Mouse (Mus musculus): Measurements from ENCODE around the gene Tmem200b.

Gene Tmem200b

DNA sequence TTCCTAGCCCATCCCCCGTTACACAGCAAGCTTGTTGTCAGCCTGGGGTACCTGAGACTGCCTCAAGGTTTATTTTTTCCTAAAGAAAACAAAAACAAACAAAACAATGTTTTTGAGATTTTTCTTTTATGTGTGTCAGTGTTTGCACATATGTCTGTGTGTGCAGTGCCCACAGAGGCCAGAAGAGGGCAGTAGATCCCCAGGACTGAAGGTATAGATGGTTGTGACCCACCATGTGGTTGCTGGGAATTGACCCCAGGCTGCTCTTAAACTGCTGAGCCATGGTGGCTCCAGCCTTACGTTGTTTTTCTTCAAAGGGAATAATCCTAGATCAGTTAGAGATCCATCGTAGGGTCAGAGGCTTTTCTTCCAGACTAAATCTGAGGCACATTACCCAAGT, 13.7 kb upstream of the Tmem200b start:
- no peak for ATAC-seq (ENCODE audit: insufficient number of reproducible peaks, low FRiP score, low TSS enrichment)

- ATAC-seq (ENCODE audit: insufficient number of reproducible peaks, low FRiP score, low TSS enrichment), result no peak
Observed at GRCm38 (mm10) chr4:131910237-131910994, 11.2 kb upstream of the Tmem200b start.

GRCm38 (mm10) chr4:131911521-131911920, 10.1 kb upstream of the Tmem200b start:
- no peak for ATAC-seq (ENCODE audit: insufficient number of reproducible peaks, low FRiP score, low TSS enrichment)

DNA sequence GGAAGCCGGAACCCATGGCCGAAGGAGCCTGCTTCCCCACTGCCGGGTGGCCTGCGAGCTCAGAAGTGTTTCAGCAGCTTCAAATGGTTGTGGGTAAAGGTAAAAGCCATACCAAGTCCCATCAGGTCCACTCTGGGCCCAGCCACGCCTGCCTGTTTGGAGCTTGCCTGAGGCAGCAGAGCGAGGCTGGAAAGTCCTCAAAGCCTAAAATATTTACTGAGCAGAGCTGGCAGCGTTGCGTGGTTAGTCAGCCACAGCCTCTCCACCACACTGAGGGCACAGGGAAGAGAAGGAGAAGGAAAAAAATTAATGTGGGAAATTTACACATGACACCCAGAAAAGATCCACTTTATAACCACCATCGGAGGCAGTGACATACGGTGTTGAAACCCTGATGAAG, 8.0 kb upstream of the Tmem200b start:
- ATAC-seq (ENCODE audit: insufficient number of reproducible peaks, low FRiP score, low TSS enrichment), result no peak

- no peak for ATAC-seq (ENCODE audit: insufficient number of reproducible peaks, low FRiP score, low TSS enrichment)
Observed at GRCm38 (mm10) chr4:131914046-131914643, 7.4 kb upstream of the Tmem200b start.

- no peak for ATAC-seq (ENCODE audit: insufficient number of reproducible peaks, low FRiP score, low TSS enrichment)
Observed at GRCm38 (mm10) chr4:131914891-131915469, 6.6 kb upstream of the Tmem200b start.

DNA sequence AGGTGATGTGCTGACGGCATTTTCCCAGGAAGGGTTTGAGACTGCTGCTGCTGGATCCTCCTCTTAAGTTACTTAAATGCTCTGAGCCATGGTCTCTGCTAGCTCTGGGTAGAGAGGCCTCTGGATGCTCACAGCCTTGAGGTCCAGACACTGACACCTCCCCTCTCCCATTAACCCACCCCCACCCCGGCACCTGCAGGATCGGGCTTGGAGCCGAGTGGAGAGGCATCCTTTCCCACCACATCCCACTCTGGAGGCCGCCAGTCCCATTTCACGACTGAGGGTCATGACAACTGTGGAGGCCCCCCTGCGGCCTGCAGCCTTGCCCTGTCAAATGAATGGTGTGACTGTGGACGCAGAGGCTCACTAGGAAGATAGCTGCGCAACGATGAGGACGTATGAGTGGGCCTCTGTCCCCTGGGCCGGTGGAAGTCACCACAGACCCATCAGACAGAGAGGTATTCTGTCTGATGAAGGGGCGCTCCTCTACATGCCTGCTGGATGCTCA, 5.7 kb upstream of the Tmem200b start:
- no peak for ATAC-seq (ENCODE audit: insufficient number of reproducible peaks, low FRiP score, low TSS enrichment)

DNA sequence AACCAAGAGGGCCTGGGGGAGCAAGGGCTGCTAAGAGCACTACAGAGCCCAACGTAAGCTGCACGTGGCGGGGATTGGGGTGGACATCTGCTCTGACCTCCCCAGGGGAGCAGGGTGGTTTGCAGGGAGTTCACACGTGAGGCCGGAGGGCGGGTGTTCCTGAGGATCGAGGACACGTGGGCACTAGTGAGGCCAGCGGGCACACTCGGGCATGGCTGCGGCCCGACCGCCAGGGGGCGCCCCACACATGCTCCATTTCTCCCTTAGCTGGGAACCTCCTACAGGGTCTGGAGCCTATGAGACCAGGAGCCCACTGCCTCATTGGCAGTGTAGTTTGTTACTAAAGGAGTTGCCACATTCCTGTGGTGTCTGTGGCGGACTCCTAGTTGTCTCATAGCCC, 5.1 kb upstream of the Tmem200b start:
- no peak for ATAC-seq (ENCODE audit: insufficient number of reproducible peaks, low FRiP score, low TSS enrichment)

DNA sequence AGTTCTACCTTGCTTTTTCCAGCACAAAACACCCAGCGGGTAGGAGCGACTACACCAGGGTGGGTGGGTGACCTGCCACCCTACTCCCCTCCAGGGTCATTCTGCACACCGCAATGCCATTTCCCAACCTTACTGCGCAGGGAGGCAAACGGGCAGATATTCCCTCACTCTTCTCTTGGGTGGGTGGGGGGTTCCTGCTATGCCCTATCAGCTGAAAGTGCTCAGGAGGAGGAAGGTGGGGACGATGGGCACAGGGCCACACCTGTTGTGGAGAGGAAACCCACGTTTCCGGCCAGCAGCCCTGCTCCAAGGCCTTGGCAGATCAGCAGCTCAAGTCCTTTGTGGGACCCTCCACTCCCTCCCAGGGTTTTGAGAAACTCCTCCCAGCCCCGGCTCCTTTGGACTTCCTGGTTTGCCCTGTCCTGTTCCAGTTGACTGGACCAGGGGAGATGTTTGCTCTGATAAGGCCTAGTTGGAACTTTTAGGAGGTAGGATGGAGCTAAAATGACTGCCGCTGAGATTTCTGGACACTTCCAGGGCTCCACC, 4.5 kb upstream of the Tmem200b start:
- ATAC-seq (ENCODE audit: insufficient number of reproducible peaks, low FRiP score, low TSS enrichment), result no peak

GRCm38 (mm10) chr4:131918026-131918533, 3.5 kb upstream of the Tmem200b start:
- no peak for ATAC-seq (ENCODE audit: insufficient number of reproducible peaks, low FRiP score, low TSS enrichment)

DNA sequence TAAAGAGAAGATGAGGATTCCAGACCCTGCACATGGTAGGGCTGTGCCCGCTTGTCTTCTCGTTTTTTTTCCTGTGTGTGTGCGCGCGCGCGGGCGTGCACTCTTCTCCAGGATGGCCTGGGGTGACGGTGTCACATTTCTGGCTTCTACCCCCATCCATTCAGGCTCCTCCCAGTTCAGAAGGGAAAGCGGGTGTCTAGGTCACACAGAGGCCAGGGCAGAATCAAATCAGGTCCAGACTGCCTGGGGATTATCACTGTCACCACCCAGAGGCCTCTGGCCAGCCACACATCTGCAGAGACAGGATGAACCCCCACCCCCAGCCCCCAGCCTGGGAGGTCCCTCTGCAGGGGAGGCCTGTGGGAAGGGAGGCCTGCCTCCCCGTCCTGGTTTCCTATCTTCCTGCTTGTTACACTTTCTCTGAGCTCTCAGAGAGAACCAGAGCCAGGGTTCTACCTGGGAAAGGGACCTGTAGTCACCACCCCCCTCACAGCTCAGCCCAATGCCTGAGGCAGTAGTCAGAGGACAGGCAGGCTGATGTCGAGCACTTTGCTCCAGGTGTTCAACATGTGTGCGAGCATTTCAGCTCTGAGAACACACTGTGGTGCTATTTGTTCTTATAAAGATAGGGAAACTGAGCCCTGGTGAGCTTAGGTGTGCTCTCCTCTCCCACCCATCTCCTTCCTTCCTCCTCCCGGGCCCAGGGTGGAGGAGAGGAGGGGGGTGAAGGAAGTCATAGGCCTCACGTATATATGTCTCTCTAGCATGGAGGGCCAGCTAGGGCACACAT, 2.7 kb upstream of the Tmem200b start:
- ATAC-seq (ENCODE audit: insufficient number of reproducible peaks, low FRiP score, low TSS enrichment), result no peak

- no peak for ATAC-seq (ENCODE audit: insufficient number of reproducible peaks, low FRiP score, low TSS enrichment)
Observed at GRCm38 (mm10) chr4:131919506-131920140, 1.9 kb upstream of the Tmem200b start.

- ATAC-seq (ENCODE audit: insufficient number of reproducible peaks, low FRiP score, low TSS enrichment), result no peak
Observed at GRCm38 (mm10) chr4:131920141-131920594, 1.4 kb upstream of the Tmem200b start.

- ATAC-seq (ENCODE audit: insufficient number of reproducible peaks, low FRiP score, low TSS enrichment), result no peak
Observed at GRCm38 (mm10) chr4:131920595-131921351, 798 bp upstream of the Tmem200b start.

DNA sequence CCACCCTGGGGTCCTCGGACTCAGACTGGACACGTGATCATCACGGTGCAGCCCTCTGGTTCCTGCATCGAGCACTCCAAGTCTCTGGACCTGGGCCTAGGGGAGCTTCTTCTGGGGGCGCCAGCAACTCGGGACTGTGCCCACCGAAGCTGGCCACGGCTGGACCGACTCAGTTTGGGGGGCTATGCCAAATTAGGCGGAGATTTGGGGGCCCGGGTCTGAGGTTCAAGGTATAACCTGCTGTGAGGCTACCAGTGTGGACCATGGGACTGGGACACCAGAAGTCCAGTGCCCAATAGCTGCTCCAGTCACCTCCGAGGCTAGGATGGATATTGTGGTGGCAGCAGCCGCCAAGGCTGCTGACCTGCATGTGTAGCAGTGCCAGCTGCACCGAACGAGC, 833 bp downstream of the Tmem200b start:
- no peak for ATAC-seq (ENCODE audit: insufficient number of reproducible peaks, low FRiP score, low TSS enrichment)

- no peak for ATAC-seq (ENCODE audit: insufficient number of reproducible peaks, low FRiP score, low TSS enrichment)
Observed at GRCm38 (mm10) chr4:131924096-131924810, 2.7 kb downstream of the Tmem200b start.

GRCm38 (mm10) chr4:131929146-131929545, 7.6 kb downstream of the Tmem200b start:
- no peak for ATAC-seq (ENCODE audit: insufficient number of reproducible peaks, low FRiP score, low TSS enrichment)

DNA sequence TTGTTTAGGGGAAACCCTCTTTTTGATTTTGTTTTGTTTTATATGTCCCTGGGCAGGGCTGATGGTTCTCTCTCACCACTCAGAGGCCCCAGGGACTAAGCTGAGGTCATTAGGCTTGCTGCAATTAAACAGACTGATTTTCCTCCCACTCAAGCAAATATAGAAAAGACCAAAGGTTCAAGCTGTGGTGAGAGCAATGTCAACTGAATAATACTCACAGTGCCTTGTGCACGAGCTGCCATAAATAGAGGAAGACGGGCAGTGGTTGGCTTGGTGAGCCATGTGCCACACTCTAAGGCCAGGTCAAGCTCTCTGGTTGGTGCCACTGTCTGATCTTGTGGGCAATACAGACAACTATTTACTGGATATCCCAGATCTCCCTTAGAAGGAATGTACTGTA, 17.9 kb downstream of the Tmem200b start:
- ATAC-seq (ENCODE audit: insufficient number of reproducible peaks, low FRiP score, low TSS enrichment), result no peak
